Mouse (Mus musculus) left cerebral cortex, postnatal 14 days (tissue): Measurements from ENCODE around the gene Epo. TPM values are rescaled to one million over a fixed set of nuclear protein-coding genes. Genes with fewer than 3 reads are reported as not detected.

ENCODE experiments used
- DNase-seq, 2 experiments: peaks; one replicate each; pipeline ENCODE4 v3.0.0; 2021 to 2022; ENCODE audit warnings: low spot score in 2 of 2, mixed read lengths in 1 of 2
- intact Hi-C: fragments of 180-260 bp; cut with DNase I; formaldehyde crosslinking; loops from one replicate; pipeline ENCODE4 v1.15.1; 2025
- total RNA-seq, 2 experiments: library from RNA; stranded (reverse); gene quantifications; 2 replicates each; pipeline ENCODE4 v1.2.3; 2021

Epo gene
- total RNA-seq, 2 experiments from 2014 or later, result not detected

- intact Hi-C loops, result no loop called here
- DNase-seq, result no peak
These were observed 8.9 kb downstream of the Epo start for GRCm38 (mm10) chr5:137524251-137524515.

- no peak for DNase-seq
- intact Hi-C loops, result no loop called here
These were observed 9.4 kb downstream of the Epo start for GRCm38 (mm10) chr5:137523396-137524250.

- DNase-seq, result no peak
- intact Hi-C loops, result no loop called here
These were observed 10.3 kb downstream of the Epo start for GRCm38 (mm10) chr5:137522711-137523110.

GRCm38 (mm10) chr5:137521861-137522260 lies 11.2 kb downstream of the Epo start:
- DNase-seq, result no peak
- intact Hi-C loops, result no loop called here

GRCm38 (mm10) chr5:137519691-137520550 lies 13.1 kb downstream of the Epo start:
- DNase-seq, result no peak
- intact Hi-C loops, result no loop called here

GRCm38 (mm10) chr5:137518436-137518835 lies 14.6 kb downstream of the Epo start, which contains the start of gene Gigyf1:
Gene Gigyf1, plus strand, starts transcription at chr5:137518548.
- DNase-seq, result no peak
- intact Hi-C loops, result no loop called here

GRCm38 (mm10) chr5:137514811-137515210 lies 18.2 kb downstream of the Epo start:
- no peak for DNase-seq
- intact Hi-C loops, result no loop called here

GRCm38 (mm10) chr5:137513951-137514721 lies 18.9 kb downstream of the Epo start:
- no peak for DNase-seq
- intact Hi-C loops, result no loop called here

GRCm38 (mm10) chr5:137512847-137513794 lies 19.9 kb downstream of the Epo start:
- intact Hi-C loops, result no loop called here
- DNase-seq, result no peak

- intact Hi-C loops, result no loop called here
- DNase-seq, result no peak
These were observed 21.3 kb downstream of the Epo start for GRCm38 (mm10) chr5:137511706-137512105.

GRCm38 (mm10) chr5:137510573-137511390 lies 22.3 kb downstream of the Epo start:
- DNase-seq, result no peak

GRCm38 (mm10) chr5:137510014-137510501 lies 23.0 kb downstream of the Epo start:
- intact Hi-C loops, result no loop called here
- peak in 1 of 2 experiments; percentile 76 for DNase-seq

More at GRCm38 (mm10) chr5:137510573-137511390, 22.3 kb downstream of the Epo start:
- intact Hi-C loops, result no loop called here

- DNase-seq, result no peak
- intact Hi-C loops, result no loop called here
These were observed 29.0 kb downstream of the Epo start for GRCm38 (mm10) chr5:137504041-137504440.

- intact Hi-C loops, result loop anchor here (2.0 kb wide), 1 partner anchor 164 kb away; no protein-coding TSS in a partner anchor
- peak; percentile 80 to 82 for DNase-seq
These were observed 30.4 kb downstream of the Epo start for GRCm38 (mm10) chr5:137502667-137503110.

- intact Hi-C loops, result loop anchor here (2.0 kb wide), 1 partner anchor 163 kb away; no protein-coding TSS in a partner anchor
- peak; percentile 100 for DNase-seq
These were observed 31.1 kb downstream of the Epo start, which contains the start of gene Pop7 for GRCm38 (mm10) chr5:137501709-137502666. Gene Pop7, minus strand, starts transcription at chr5:137502518.

GRCm38 (mm10) chr5:137500186-137500585 lies 32.9 kb downstream of the Epo start:
- no peak for DNase-seq
- intact Hi-C loops, result no loop called here
